Mouse (Mus musculus): ENCODE data around the gene Zfp936.
"Not testable (repeated sequence)": the region's sequence is repeated elsewhere in the genome, so short reads cannot be mapped to it uniquely, and the experiment has no call there.

GRCm38 (mm10) chr7:43128691-43129090 lies 14.7 kb downstream of the Zfp936 start:
- TF ChIP-seq CTCF, EP300 (IDR thresholded peaks at IDR 0.05): not testable (repeated sequence)

All from lung, postnatal 0 days (tissue).